Mouse (Mus musculus) lung, embryonic 16.5 days (tissue): ENCODE measurements around the gene Sbsn. TPM values are rescaled to one million over a fixed set of nuclear protein-coding genes. Genes with fewer than 3 reads are reported as not detected.
A peak's percentile ranks its signal among the peaks of the same experiment; 100 is the strongest.
"Not testable (repeated sequence)": the region's sequence is repeated elsewhere in the genome, so short reads cannot be mapped to it uniquely, and the experiment has no call there.

Experiments
- ATAC-seq: fragments of 200-750 bp; cut with Nextera tagmentation; 2 replicates; pipeline ENCODE4 v1.8.0; 2017; ENCODE audit warnings: low read depth, mild to moderate bottlenecking, moderate library complexity
- H3K27ac ChIP-seq: fragments of 300-500 bp; sonication (generic); 2 replicates; pipeline ENCODE4 v1.5.1; 2014; ENCODE audit warnings: mild to moderate bottlenecking, control low read depth, low read length
- H3K27me3 ChIP-seq: fragments of 300-500 bp; sonication (generic); 2 replicates; pipeline ENCODE4 v1.6.1; 2014; ENCODE audit warnings: low read depth, low read length, mixed read lengths; ENCODE audit not compliant: control insufficient read depth, insufficient read depth
- H3K36me3 ChIP-seq: fragments of 300-500 bp; sonication (generic); 2 replicates; pipeline ENCODE4 v1.6.1; 2014; ENCODE audit warnings: low read length; ENCODE audit not compliant: control insufficient read depth, insufficient read depth
- H3K4me1 ChIP-seq: fragments of 300-500 bp; sonication (generic); replicated peaks from 2 replicates; pipeline ENCODE4 v1.6.1; 2014; ENCODE audit warnings: low read length, mixed read lengths; ENCODE audit not compliant: control insufficient read depth, insufficient read depth
- H3K4me2 ChIP-seq: fragments of 300-500 bp; sonication (generic); 2 replicates; pipeline ENCODE4 v1.6.1; 2014; ENCODE audit warnings: low read depth, low read length, control low read depth
- H3K4me3 ChIP-seq: fragments of 300-500 bp; sonication (generic); 2 replicates; pipeline ENCODE4 v1.5.1; 2014; ENCODE audit warnings: mild to moderate bottlenecking, low read length, control low read depth
- H3K9ac ChIP-seq: fragments of 300-500 bp; sonication (generic); 2 replicates; pipeline ENCODE4 v1.6.1; 2014; ENCODE audit warnings: low read length, control low read depth
- H3K9me3 ChIP-seq: fragments of 300-500 bp; sonication (generic); 2 replicates; pipeline ENCODE4 v1.6.1; 2016; ENCODE audit warnings: low read length; ENCODE audit not compliant: control insufficient read depth
- WGBS: fragments of 180-500 bp; shearing (Covaris S2); extraction: QIAGEN DNeasy Blood & Tissue Kit; methylation state at CpG from one replicate; pipeline ENCODE4 v1.1.7; 2014; 5-methylcytosine and 5-hydroxymethylcytosine counted together
- polyA plus RNA-seq: library from polyadenylated mRNA; unstranded; fragments of >200 nt; fragmentation: Nextera tagmentation; extraction: Ambion mirVana; gene quantifications from 2 replicates; pipeline ENCODE4 v1.2.1, GENCODE M21; 2015

Gene Sbsn
- polyA plus RNA-seq, 1 experiment from 2014 or later = 1.5 TPM

- no peaks in the 10 kb centered on the region for H3K27me3 ChIP-seq
- ATAC-seq = no peak
- H3K9ac ChIP-seq = no peak overlapping the region
- no peak overlapping the region for H3K4me2 ChIP-seq
- 48% methylated on average over 6 of the region's 6 CpGs for WGBS
- peaks cover 2% of the 10 kb centered on the region; the same call in 1 of the 2 replicates for H3K4me1 ChIP-seq
- no peak overlapping the region for H3K27ac ChIP-seq
- H3K4me3 ChIP-seq = no peak overlapping the region
- H3K36me3 ChIP-seq = no peaks in the 10 kb centered on the region; the same call in 1 of the 2 replicates
- no peaks in the 10 kb centered on the region for H3K9me3 ChIP-seq
Measured at GRCm38 (mm10) chr7:30723274-30723953, 27.9 kb upstream of the Sbsn start.

DNA sequence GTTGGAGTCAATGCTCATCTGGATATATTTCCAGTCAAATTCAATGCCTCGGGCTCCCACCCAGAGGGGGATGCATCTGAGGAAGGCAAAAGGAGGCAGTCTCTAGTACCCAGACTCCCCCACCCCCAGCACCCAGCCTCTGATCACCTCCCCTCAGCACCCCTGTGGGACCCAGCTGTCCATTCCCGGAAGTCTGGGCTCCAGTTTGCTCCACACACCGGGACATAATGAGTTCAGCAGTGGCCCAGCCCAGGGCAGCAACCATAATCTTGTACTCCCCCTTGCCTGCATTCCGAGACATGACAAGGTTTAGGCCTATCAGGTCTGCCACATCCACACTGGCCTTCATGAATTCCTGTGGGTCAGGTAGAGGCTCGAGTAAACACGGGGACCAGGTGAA, 23.1 kb upstream of the Sbsn start:
- no peak overlapping the region for H3K27ac ChIP-seq
- peak overlapping the region; percentile 85 for H3K4me2 ChIP-seq
- no peaks in the 10 kb centered on the region for H3K27me3 ChIP-seq
- H3K36me3 ChIP-seq = no peaks in the 10 kb centered on the region; the same call in 1 of the 2 replicates
- WGBS = 70% methylated on average over 6 of the region's 6 CpGs
- no peak for ATAC-seq
- H3K4me1 ChIP-seq = peaks cover 11% of the 10 kb centered on the region
- H3K9me3 ChIP-seq = no peaks in the 10 kb centered on the region
- peak overlapping the region; percentile 90 for H3K9ac ChIP-seq
- peak overlapping the region; percentile 84 for H3K4me3 ChIP-seq

GRCm38 (mm10) chr7:30728739-30729395, 22.4 kb upstream of the Sbsn start:
- Histone ChIP-seq H3K4me2 (peak overlapping the region; percentile 85), H3K4me3 (peak overlapping the region; percentile 84), H3K9ac (peak overlapping the region; percentile 90), H3K36me3 (no peaks in the 10 kb centered on the region; the same call in 1 of the 2 replicates), H3K27me3 (no peaks in the 10 kb centered on the region), H3K4me1 (peaks cover 11% of the 10 kb centered on the region), H3K9me3 (no peaks in the 10 kb centered on the region), H3K27ac (peak overlapping the region; percentile 42; the same call in 1 of the 2 replicates)
- peak; percentile 41; the same call in 1 of the 2 replicates for ATAC-seq
- 5% methylated on average over 26 of the region's 26 CpGs for WGBS

DNA sequence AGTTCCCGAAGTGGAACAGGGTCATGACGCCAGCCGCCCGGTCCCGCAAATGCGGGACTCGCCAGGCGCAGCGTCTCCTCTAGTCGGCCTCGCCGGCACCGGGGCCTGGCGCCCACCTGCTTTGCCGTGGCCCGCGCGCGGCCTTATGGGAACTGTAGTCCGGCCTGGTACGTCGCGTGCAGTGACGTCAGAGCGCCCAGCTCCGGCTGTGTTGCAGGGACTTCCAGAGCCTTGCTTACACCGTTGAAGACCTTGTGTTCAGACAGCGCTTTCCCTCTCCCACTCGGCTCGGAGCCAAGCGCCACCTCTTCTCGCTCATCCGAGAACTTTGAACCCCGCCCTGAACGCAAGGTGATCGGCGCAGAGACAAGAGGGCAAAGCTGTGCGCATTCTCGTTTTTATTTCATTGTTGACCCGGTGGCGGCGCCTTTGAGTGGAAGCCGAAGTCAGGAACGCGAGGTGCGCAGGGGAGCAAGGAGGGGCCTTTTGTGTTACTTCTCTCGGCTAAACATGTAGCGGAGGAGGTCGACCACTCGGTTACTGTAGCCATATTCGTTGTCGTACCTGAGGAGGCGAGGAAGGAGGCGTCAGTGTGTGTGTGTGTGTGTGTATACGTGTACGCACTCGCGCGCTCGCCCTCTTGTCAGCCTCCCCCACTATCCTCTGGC, 21.7 kb upstream of the Sbsn start, which contains the start of gene Tmem147:
Gene Tmem147 (minus strand): TSS at position 145 of the 668 bp plus-strand sequence.
- under 1% methylated on average over 60 of the region's 60 CpGs for WGBS
- Histone ChIP-seq H3K27me3 (no peaks in the 10 kb centered on the region), H3K4me3 (peak within 1 kb of the TSS; percentile 84), H3K9me3 (no peaks in the 10 kb centered on the region), H3K36me3 (no peaks in the 10 kb centered on the region; the same call in 1 of the 2 replicates), H3K4me2 (peak within 1 kb of the TSS; percentile 85), H3K27ac (peak within 1 kb of the TSS; percentile 78), H3K4me1 (peaks cover 11% of the 10 kb centered on the region), H3K9ac (peak within 1 kb of the TSS; percentile 90)
- ATAC-seq = peak; percentile 98

DNA sequence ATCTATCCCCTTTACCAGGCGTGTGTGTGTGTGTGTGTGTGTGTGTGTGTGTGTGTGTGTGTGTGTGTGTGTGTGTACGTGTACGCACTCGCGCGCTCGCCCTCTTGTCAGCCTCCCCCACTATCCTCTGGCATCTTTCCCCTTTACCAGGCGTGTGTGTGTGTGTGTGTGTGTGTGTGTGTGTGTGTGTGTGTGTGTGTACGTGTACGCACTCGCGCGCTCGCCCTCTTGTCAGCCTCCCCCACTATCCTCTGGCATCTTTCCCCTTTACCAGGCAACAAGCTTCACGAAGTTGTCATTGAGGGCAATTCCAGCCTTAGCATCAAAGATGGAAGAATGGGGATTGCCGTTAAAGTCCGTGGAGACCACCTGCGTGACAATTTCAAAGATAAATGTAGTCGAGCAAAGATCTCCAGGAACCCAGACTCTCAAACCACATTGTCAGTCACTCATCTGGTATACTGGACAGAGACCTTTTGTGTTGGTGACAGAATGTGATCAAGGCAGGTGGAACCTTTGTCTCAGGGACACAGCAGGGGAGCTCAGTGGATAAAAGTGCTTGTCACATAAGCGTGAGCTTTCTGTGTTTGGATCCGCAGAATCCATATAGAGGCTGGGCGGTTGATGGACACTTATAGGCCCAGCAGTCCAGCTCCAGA, 21.1 kb upstream of the Sbsn start:
- H3K36me3 ChIP-seq, H3K9me3 ChIP-seq, H3K27me3 ChIP-seq, H3K27ac ChIP-seq: not testable (repeated sequence)
- Histone ChIP-seq H3K4me3 (peak overlapping the region; percentile 84), H3K4me2 (peak overlapping the region; percentile 85), H3K9ac (peak overlapping the region; percentile 90), H3K4me1 (peaks cover 11% of the 10 kb centered on the region)
- 0 out of 2 replicates have a peak, but pooled peaks have one; percentile 6 for ATAC-seq
- 23% methylated on average over 13 of the region's 22 CpGs for WGBS

DNA sequence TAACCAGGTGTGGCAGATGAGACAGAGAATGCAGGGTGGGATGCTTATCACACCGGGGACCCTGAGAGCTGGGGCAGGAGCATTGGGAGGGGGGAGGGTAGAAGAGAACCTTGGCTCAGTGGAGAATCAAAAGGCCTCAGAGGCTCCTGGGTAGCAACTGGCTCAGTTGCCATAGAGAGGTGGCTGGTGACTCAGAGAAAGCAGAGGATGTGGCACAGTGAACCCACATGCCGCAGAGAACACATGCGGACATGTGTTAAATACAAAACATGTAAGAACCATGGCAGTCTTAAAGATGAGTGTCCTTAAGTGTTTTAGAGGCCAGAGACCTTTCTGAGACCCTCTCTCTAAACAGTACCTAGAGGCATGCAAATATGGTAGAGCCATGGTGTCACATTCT, 15.1 kb upstream of the Sbsn start:
- ATAC-seq = no peak
- 81% methylated on average over 3 of the region's 3 CpGs for WGBS
- Histone ChIP-seq H3K9me3 (0 out of 2 replicates have a peak, but pooled peaks cover 2% of the 10 kb centered on the region), H3K4me3 (no peak overlapping the region), H3K27me3 (no peaks in the 10 kb centered on the region), H3K27ac (no peak overlapping the region), H3K4me2 (no peak overlapping the region), H3K9ac (no peak overlapping the region), H3K4me1 (no peaks in the 10 kb centered on the region), H3K36me3 (peaks cover 4% of the 10 kb centered on the region)

DNA sequence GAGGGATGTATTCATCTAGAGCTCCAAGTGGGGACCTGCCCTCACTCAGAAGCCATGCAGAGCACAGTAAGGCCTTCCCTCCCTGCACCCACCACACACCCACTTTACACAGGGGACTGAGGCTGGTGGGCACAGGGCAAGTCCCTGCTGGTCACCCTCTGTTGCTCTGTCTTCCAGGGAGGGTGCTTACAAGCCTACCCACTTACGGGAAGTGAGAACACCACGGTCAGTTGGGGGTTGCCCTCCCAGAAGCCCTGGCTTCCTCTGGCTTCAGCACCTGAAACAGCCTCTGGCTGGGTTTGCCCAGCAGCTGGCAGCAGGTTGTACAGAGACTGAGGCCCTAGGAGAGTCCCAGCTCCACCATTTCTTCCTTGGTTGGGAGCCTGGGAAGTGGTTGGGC, 8.7 kb upstream of the Sbsn start:
- not testable (repeated sequence) for H3K4me1 ChIP-seq, H3K9me3 ChIP-seq, H3K4me3 ChIP-seq, H3K36me3 ChIP-seq, H3K4me2 ChIP-seq, ATAC-seq, H3K9ac ChIP-seq, H3K27ac ChIP-seq, H3K27me3 ChIP-seq
- 93% methylated on average over 2 of the region's 2 CpGs for WGBS

GRCm38 (mm10) chr7:30743617-30744016, 7.7 kb upstream of the Sbsn start, which contains the start of gene Gapdhs:
Gene Gapdhs (minus strand): TSS chr7:30743681.
- H3K27ac ChIP-seq = peak within 1 kb of the TSS; percentile 55; the same call in 1 of the 2 replicates
- ATAC-seq = peak; percentile 23; the same call in 1 of the 2 replicates
- not testable (repeated sequence) for H3K4me3 ChIP-seq, H3K9ac ChIP-seq, H3K4me1 ChIP-seq, H3K36me3 ChIP-seq, H3K27me3 ChIP-seq, H3K9me3 ChIP-seq, H3K4me2 ChIP-seq
- WGBS = no CpG with 5 or more reads among the region's 4 CpGs
